Mouse (Mus musculus) MEL (cell line): ENCODE results near the gene Tgfb1i1. TPM values are rescaled to one million over a fixed set of nuclear protein-coding genes. Genes with fewer than 3 reads are reported as not detected.

ENCODE experiments used
- DNase-seq: peaks from one replicate; pipeline ENCODE4 v3.0.0; 2011; ENCODE audit warnings: low read depth, low spot score
- H3K27ac ChIP-seq: 2 replicates; pipeline ENCODE4 v1.5.1; 2012; ENCODE audit warnings: low read depth, mild to moderate bottlenecking, control low read depth, low read length, moderate library complexity; ENCODE audit not compliant: control insufficient read depth
- H3K27me3 ChIP-seq, 2 experiments: fragments of 150-350 bp in 1 of 2; sonication (generic) in 1 of 2; 2 replicates each; pipeline ENCODE4 v1.6.1; 2012; ENCODE audit warnings: low read length in 2 of 2, mild to moderate bottlenecking in 2 of 2, improper control_type of control experiment in 1 of 2, moderate library complexity in 1 of 2; ENCODE audit not compliant: insufficient read depth in 2 of 2, control insufficient read depth in 1 of 2
- H3K36me3 ChIP-seq, 2 experiments: 2 replicates each; pipeline ENCODE4 v1.6.1; 2012 to 2014; ENCODE audit warnings: low read length in 2 of 2, improper control_type of control experiment in 1 of 2, inconsistent platforms in 1 of 2, mild to moderate bottlenecking in 1 of 2; ENCODE audit not compliant: insufficient read depth in 2 of 2, control insufficient read depth in 1 of 2
- H3K4me1 ChIP-seq, 2 experiments: fragments of 150-350 bp in 1 of 2; sonication (generic) in 1 of 2; 2 replicates each; pipeline ENCODE4 v1.6.1; 2012; ENCODE audit warnings: low read length in 2 of 2, improper control_type of control experiment in 1 of 2, mild to moderate bottlenecking in 1 of 2; ENCODE audit not compliant: insufficient read depth in 2 of 2, control insufficient read depth in 1 of 2
- H3K4me3 ChIP-seq, 2 experiments: fragments of 150-350 bp in 1 of 2; sonication (generic) in 1 of 2; 2 replicates each; pipeline ENCODE4 v1.5.1; 2012; ENCODE audit warnings: low read depth in 2 of 2, low read length in 2 of 2, mild to moderate bottlenecking in 2 of 2, moderate library complexity in 2 of 2, control low read depth in 1 of 2, improper control_type of control experiment in 1 of 2; ENCODE audit not compliant: control insufficient read depth in 1 of 2, insufficient read depth in 1 of 2
- H3K79me2 ChIP-seq: 2 replicates; pipeline ENCODE4 v1.6.1; 2012; ENCODE audit warnings: mild to moderate bottlenecking, low read length, moderate library complexity; ENCODE audit not compliant: control insufficient read depth, poor library complexity, insufficient read depth
- H3K9ac ChIP-seq: 2 replicates; pipeline ENCODE4 v1.6.1; 2012; ENCODE audit warnings: low read depth, mild to moderate bottlenecking, control low read depth, low read length, moderate library complexity; ENCODE audit not compliant: control insufficient read depth, poor library complexity, severe bottlenecking
- H3K9me3 ChIP-seq: fragments of 150-350 bp; sonication (generic); replicated peaks from 2 replicates; pipeline ENCODE4 v1.6.1; 2012; ENCODE audit warnings: mild to moderate bottlenecking, low read length, improper control_type of control experiment, moderate library complexity; ENCODE audit not compliant: insufficient read depth
- BHLHE40 ChIP-seq: IDR thresholded peaks from 2 replicates; pipeline ENCODE4 v1.6.1; 2012; ENCODE audit warnings: low read depth, mild to moderate bottlenecking, inconsistent platforms, low read length, improper control_type of control experiment, borderline replicate concordance
- CHD2 ChIP-seq: IDR thresholded peaks from 2 replicates; pipeline ENCODE4 v1.6.1; 2011; ENCODE audit warnings: low read length, improper control_type of control experiment
- ELF1 ChIP-seq: IDR thresholded peaks from 2 replicates; pipeline ENCODE4 v1.6.1; 2014; ENCODE audit warnings: low read depth, mild to moderate bottlenecking, inconsistent platforms, low read length, improper control_type of control experiment, moderate library complexity
- ETS1 ChIP-seq: IDR thresholded peaks from 2 replicates; pipeline ENCODE4 v1.6.1; 2012; ENCODE audit warnings: low read depth, mild to moderate bottlenecking, inconsistent platforms, low read length, improper control_type of control experiment, moderate library complexity
- GABPA ChIP-seq: IDR thresholded peaks from 2 replicates; pipeline ENCODE4 v1.6.1; 2012; ENCODE audit warnings: low read depth, mild to moderate bottlenecking, inconsistent platforms, low read length, improper control_type of control experiment, moderate library complexity
- GATA1 ChIP-seq: IDR thresholded peaks from 2 replicates; pipeline ENCODE4 v1.6.1; 2011; ENCODE audit warnings: low read depth, low read length, improper control_type of control experiment
- KAT2A ChIP-seq: conservative IDR thresholded peaks from 2 replicates; pipeline ENCODE4 v1.6.1; 2012; ENCODE audit warnings: low read depth, low read length, improper control_type of control experiment, inconsistent platforms
- MAFK ChIP-seq: IDR thresholded peaks from 2 replicates; pipeline ENCODE4 v1.6.1; 2011; ENCODE audit warnings: low read depth, mild to moderate bottlenecking, low read length, improper control_type of control experiment, borderline replicate concordance
- MAZ ChIP-seq: IDR thresholded peaks from 2 replicates; pipeline ENCODE4 v1.6.1; 2012; ENCODE audit warnings: low read depth, mild to moderate bottlenecking, inconsistent platforms, low read length, improper control_type of control experiment
- MXI1 ChIP-seq: IDR thresholded peaks from 2 replicates; pipeline ENCODE4 v1.6.1; 2011; ENCODE audit warnings: mild to moderate bottlenecking, low read depth, low read length, improper control_type of control experiment
- MYB ChIP-seq: IDR thresholded peaks from 2 replicates; pipeline ENCODE4 v1.6.1; 2011; ENCODE audit warnings: mild to moderate bottlenecking, low read depth, low read length, improper control_type of control experiment
- NELFE ChIP-seq: IDR thresholded peaks from 2 replicates; pipeline ENCODE4 v1.6.1; 2011; ENCODE audit warnings: low read depth, low read length, improper control_type of control experiment
- POLR2A ChIP-seq, 2 experiments: IDR thresholded peaks; 2 replicates each; pipeline ENCODE4 v1.6.1; 2011 to 2012; ENCODE audit warnings: low read length in 2 of 2, mild to moderate bottlenecking in 2 of 2, control low read depth in 1 of 2, improper control_type of control experiment in 1 of 2, low read depth in 1 of 2, moderate library complexity in 1 of 2; ENCODE audit not compliant: control insufficient read depth in 1 of 2, insufficient read depth in 1 of 2, poor library complexity in 1 of 2
- POLR2AphosphoS5 ChIP-seq: IDR thresholded peaks from 2 replicates; pipeline ENCODE4 v1.6.1; 2012; ENCODE audit warnings: low read depth, borderline replicate concordance, mild to moderate bottlenecking, inconsistent platforms, low read length, moderate library complexity, mixed read lengths
- RCOR1 ChIP-seq: IDR thresholded peaks from 2 replicates; pipeline ENCODE4 v1.6.1; 2012; ENCODE audit warnings: low read depth, mild to moderate bottlenecking, inconsistent platforms, low read length, improper control_type of control experiment
- SIN3A ChIP-seq: IDR thresholded peaks from 2 replicates; pipeline ENCODE4 v1.6.1; 2012; ENCODE audit warnings: low read length, improper control_type of control experiment, inconsistent platforms
- SMC3 ChIP-seq: IDR thresholded peaks from 2 replicates; pipeline ENCODE4 v1.6.1; 2011; ENCODE audit warnings: low read depth, low read length, improper control_type of control experiment
- USF1 ChIP-seq: IDR thresholded peaks from 2 replicates; pipeline ENCODE4 v1.6.1; 2014; ENCODE audit warnings: low read depth, mild to moderate bottlenecking, inconsistent platforms, low read length, improper control_type of control experiment, moderate library complexity
- ZKSCAN1 ChIP-seq: IDR thresholded peaks from 2 replicates; pipeline ENCODE4 v1.6.1; 2012; ENCODE audit warnings: low read depth, mild to moderate bottlenecking, inconsistent platforms, low read length, improper control_type of control experiment, moderate library complexity
- ZNF384 ChIP-seq: IDR thresholded peaks from 2 replicates; pipeline ENCODE4 v1.6.1; 2012; ENCODE audit warnings: low read depth, mild to moderate bottlenecking, inconsistent platforms, low read length, improper control_type of control experiment
- polyA plus RNA-seq, 2 experiments: library from polyadenylated mRNA; stranded (reverse) in 1 of 2; unstranded in 1 of 2; fragments of >175 nt in 1 of 2; fragments of >200 nt in 1 of 2; gene quantifications; 2 replicates each; pipeline versions ENCODE4 v1.2.1 to v1.2.4; 2012; ENCODE audit warnings: low replicate concordance in 2 of 2, low read depth in 1 of 2; ENCODE audit not compliant: insufficient read length in 2 of 2, insufficient read depth in 1 of 2, missing spikeins in 1 of 2
- total RNA-seq: library from RNA; depleted of rRNA; stranded (reverse); fragments of 300-350 nt; gene quantifications from 2 replicates; pipeline ENCODE4 v1.2.3, GENCODE M21; 2012

The Tgfb1i1 gene
- total and polyA plus RNA-seq, 3 experiments = 0.21 TPM; not detected in 2

DNA sequence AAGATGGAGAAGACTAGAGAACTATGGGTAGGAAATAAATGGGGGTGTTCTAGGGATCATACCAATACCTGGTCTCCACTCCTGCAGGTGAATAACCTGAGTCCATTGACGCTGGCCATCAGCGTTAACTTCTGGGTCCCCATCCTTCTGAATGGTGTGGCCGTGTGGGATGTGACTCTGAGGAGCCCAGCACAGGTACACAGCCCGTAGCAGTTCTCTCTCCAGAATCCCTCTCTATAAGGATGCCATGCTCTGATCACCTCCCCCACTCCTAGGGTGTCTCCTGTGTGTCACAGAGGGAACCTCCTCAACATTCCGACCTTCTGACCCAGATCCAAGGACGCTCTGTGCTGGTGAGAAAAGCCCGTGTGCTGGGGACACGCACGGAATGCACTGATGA is 43.5 kb upstream of the Tgfb1i1 start:
- Histone ChIP-seq H3K4me3 (no peak overlapping the region), H3K79me2 (no peaks in the 10 kb centered on the region), H3K4me1 (peaks cover 2 to 6% of the 10 kb centered on the region in 2 experiments; a peak in 2 of 4 replicates), H3K27me3 (peaks cover 0 to 6% of the 10 kb centered on the region in 2 experiments; a peak in 1 of 4 replicates), H3K36me3 (no peaks in the 10 kb centered on the region), H3K9me3 (no peaks in the 10 kb centered on the region), H3K9ac (no peak overlapping the region), H3K27ac (no peak overlapping the region)
- DNase-seq = no peak
- TF ChIP-seq GATA1 (no peak), ZKSCAN1 (no peak)

DNA sequence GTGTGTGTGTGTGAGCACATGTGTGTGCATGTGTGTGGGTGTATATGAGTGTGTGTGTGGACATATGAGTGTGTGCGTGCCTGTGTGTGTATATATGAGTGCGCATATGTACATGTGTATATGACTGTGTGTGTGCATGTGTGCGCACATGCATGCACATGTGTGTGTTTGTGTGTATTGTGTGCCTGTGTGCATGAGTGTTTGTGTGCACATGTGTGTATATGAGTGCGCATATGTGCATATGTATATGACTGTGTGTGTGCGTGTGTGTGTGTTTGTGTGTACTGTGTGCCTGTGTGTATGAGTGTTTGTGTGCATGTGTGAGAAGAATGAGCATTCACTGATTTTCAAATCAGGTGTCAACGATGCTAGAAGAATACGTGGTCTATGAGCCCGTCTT is 42.4 kb upstream of the Tgfb1i1 start:
- Histone ChIP-seq H3K9me3 (no peaks in the 10 kb centered on the region), H3K27me3 (peaks cover 0 to 6% of the 10 kb centered on the region in 2 experiments; a peak in 2 of 4 replicates), H3K36me3 (no peaks in the 10 kb centered on the region), H3K27ac (no peak overlapping the region), H3K4me3 (no peak overlapping the region), H3K9ac (no peak overlapping the region), H3K79me2 (no peaks in the 10 kb centered on the region), H3K4me1 (peaks cover 2 to 6% of the 10 kb centered on the region in 2 experiments; a peak in 2 of 4 replicates)
- no peak for DNase-seq
- TF ChIP-seq POLR2AphosphoS5 = peak; percentile 53; the same call in 1 of the 2 replicates
- no peak for TF ChIP-seq MAZ

DNA sequence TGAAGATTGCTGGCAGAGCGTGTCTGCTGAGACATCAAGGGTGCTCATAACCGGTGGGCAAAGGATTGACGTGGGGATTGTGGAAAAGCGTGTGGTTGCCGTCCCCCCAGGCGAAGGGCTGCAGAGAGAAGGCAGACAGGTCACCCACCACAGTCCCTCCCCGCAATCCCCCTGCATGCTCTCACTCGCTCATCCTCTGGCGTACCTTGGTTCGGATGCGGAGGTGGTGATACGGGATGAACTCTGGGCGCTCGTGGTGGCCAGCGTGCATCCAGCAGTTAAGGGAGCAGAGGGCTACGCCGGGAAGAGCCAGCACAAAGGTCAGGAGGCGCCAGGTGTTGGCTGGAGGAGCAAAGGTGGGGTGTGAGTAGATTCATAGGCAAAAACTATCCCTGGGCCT is 40.9 kb upstream of the Tgfb1i1 start:
- H3K27ac ChIP-seq = no peak overlapping the region; the same call in 1 of the 2 replicates
- H3K79me2 ChIP-seq = no peaks in the 10 kb centered on the region
- peak overlapping the region; percentile 44 for H3K9ac ChIP-seq
- H3K27me3 ChIP-seq = peaks cover 2 to 6% of the 10 kb centered on the region in 2 experiments; a peak in 3 of 4 replicates
- peaks cover 2 to 6% of the 10 kb centered on the region in 2 experiments; a peak in 2 of 4 replicates for H3K4me1 ChIP-seq
- H3K9me3 ChIP-seq = no peaks in the 10 kb centered on the region
- no peaks in the 10 kb centered on the region for H3K36me3 ChIP-seq
- TF ChIP-seq USF1 (no peak), BHLHE40 (no peak), ETS1 (no peak), ZNF384 (no peak), MAFK (no peak), MXI1 (no peak), SMC3 (no peak), POLR2A (IDR thresholded peaks at IDR 0.05; ENCODE audit: control insufficient read depth in 1 of 2, insufficient read depth in 1 of 2, low read depth in 1 of 2, low read length in 2 of 2, poor library complexity in 1 of 2) (no peak), RCOR1 (no peak), NELFE (no peak), SIN3A (no peak), GABPA (no peak), MYB (no peak), ELF1 (no peak), KAT2A (no peak), CHD2 (no peak)
- H3K4me3 ChIP-seq = peak overlapping the region; percentile 37 to 96; a peak in 3 of 4 replicates
- DNase-seq = no peak
